Mouse (Mus musculus): ENCODE measurements around the gene Il1r1. TPM values are rescaled to one million over a fixed set of nuclear protein-coding genes. Genes with fewer than 3 reads are reported as not detected.
"Not testable (repeated sequence)": the region's sequence is repeated elsewhere in the genome, so short reads cannot be mapped to it uniquely, and the experiment has no call there.

Gene Il1r1
- polyA plus RNA-seq, 1 experiment, result 0.72 TPM

GRCm38 (mm10) chr1:40294824-40295223 lies 69.9 kb downstream of the Il1r1 start:
- no peak for DNase-seq (ENCODE audit: low read depth)
- no peak for TF ChIP-seq POLR2A (IDR thresholded peaks at IDR 0.05; ENCODE audit: borderline replicate concordance, extremely low read depth, insufficient read depth, insufficient read length, poor library complexity, severe bottlenecking)
- TF ChIP-seq CTCF (IDR thresholded peaks at IDR 0.05; ENCODE audit: borderline replicate concordance, extremely low read depth, insufficient read depth, insufficient read length), result no peak

- DNase-seq (ENCODE audit: low read depth), result no peak
- no peak for TF ChIP-seq CTCF (IDR thresholded peaks at IDR 0.05; ENCODE audit: borderline replicate concordance, extremely low read depth, insufficient read depth, insufficient read length)
- TF ChIP-seq POLR2A (IDR thresholded peaks at IDR 0.05; ENCODE audit: borderline replicate concordance, extremely low read depth, insufficient read depth, insufficient read length, poor library complexity, severe bottlenecking), result no peak
Observed at GRCm38 (mm10) chr1:40298053-40298452, 73.2 kb downstream of the Il1r1 start.

GRCm38 (mm10) chr1:40303179-40303866 lies 78.4 kb downstream of the Il1r1 start:
- no peak for DNase-seq (ENCODE audit: low read depth)
- no peak for TF ChIP-seq CTCF (IDR thresholded peaks at IDR 0.05; ENCODE audit: borderline replicate concordance, extremely low read depth, insufficient read depth, insufficient read length)
- no peak for TF ChIP-seq POLR2A (IDR thresholded peaks at IDR 0.05; ENCODE audit: borderline replicate concordance, extremely low read depth, insufficient read depth, insufficient read length, poor library complexity, severe bottlenecking)

GRCm38 (mm10) chr1:40304321-40304720 lies 79.4 kb downstream of the Il1r1 start:
- DNase-seq (ENCODE audit: low read depth), result not testable (repeated sequence)

- TF ChIP-seq POLR2A (IDR thresholded peaks at IDR 0.05; ENCODE audit: borderline replicate concordance, extremely low read depth, insufficient read depth, insufficient read length, poor library complexity, severe bottlenecking) (no peak), CTCF (IDR thresholded peaks at IDR 0.05; ENCODE audit: borderline replicate concordance, extremely low read depth, insufficient read depth, insufficient read length) (no peak)
- no peak for DNase-seq (ENCODE audit: low read depth)
Observed at GRCm38 (mm10) chr1:40306111-40306510, 81.2 kb downstream of the Il1r1 start.

GRCm38 (mm10) chr1:40311123-40311522 lies 86.2 kb downstream of the Il1r1 start:
- DNase-seq (ENCODE audit: low read depth), result no peak
- TF ChIP-seq POLR2A (IDR thresholded peaks at IDR 0.05; ENCODE audit: borderline replicate concordance, extremely low read depth, insufficient read depth, insufficient read length, poor library complexity, severe bottlenecking) (no peak), CTCF (IDR thresholded peaks at IDR 0.05; ENCODE audit: borderline replicate concordance, extremely low read depth, insufficient read depth, insufficient read length) (no peak)

- DNase-seq (ENCODE audit: low read depth), result no peak
- TF ChIP-seq POLR2A (IDR thresholded peaks at IDR 0.05; ENCODE audit: borderline replicate concordance, extremely low read depth, insufficient read depth, insufficient read length, poor library complexity, severe bottlenecking) (no peak), CTCF (IDR thresholded peaks at IDR 0.05; ENCODE audit: borderline replicate concordance, extremely low read depth, insufficient read depth, insufficient read length) (no peak)
Observed at GRCm38 (mm10) chr1:40311625-40312024, 86.7 kb downstream of the Il1r1 start.

GRCm38 (mm10) chr1:40314016-40314415 lies 89.1 kb downstream of the Il1r1 start:
- TF ChIP-seq POLR2A (IDR thresholded peaks at IDR 0.05; ENCODE audit: borderline replicate concordance, extremely low read depth, insufficient read depth, insufficient read length, poor library complexity, severe bottlenecking), result no peak
- TF ChIP-seq CTCF (IDR thresholded peaks at IDR 0.05; ENCODE audit: borderline replicate concordance, extremely low read depth, insufficient read depth, insufficient read length), result no peak
- DNase-seq (ENCODE audit: low read depth), result no peak

- TF ChIP-seq POLR2A (IDR thresholded peaks at IDR 0.05; ENCODE audit: borderline replicate concordance, extremely low read depth, insufficient read depth, insufficient read length, poor library complexity, severe bottlenecking), result no peak
- no peak for TF ChIP-seq CTCF (IDR thresholded peaks at IDR 0.05; ENCODE audit: borderline replicate concordance, extremely low read depth, insufficient read depth, insufficient read length)
- DNase-seq (ENCODE audit: low read depth), result no peak
Observed at GRCm38 (mm10) chr1:40317657-40318056, 92.8 kb downstream of the Il1r1 start.

- no peak for TF ChIP-seq POLR2A (IDR thresholded peaks at IDR 0.05; ENCODE audit: borderline replicate concordance, extremely low read depth, insufficient read depth, insufficient read length, poor library complexity, severe bottlenecking)
- TF ChIP-seq CTCF (IDR thresholded peaks at IDR 0.05; ENCODE audit: borderline replicate concordance, extremely low read depth, insufficient read depth, insufficient read length), result no peak
- no peak for DNase-seq (ENCODE audit: low read depth)
Observed at GRCm38 (mm10) chr1:40321824-40322223, 96.9 kb downstream of the Il1r1 start.

GRCm38 (mm10) chr1:40322543-40322942 lies 97.7 kb downstream of the Il1r1 start:
- TF ChIP-seq CTCF (IDR thresholded peaks at IDR 0.05; ENCODE audit: borderline replicate concordance, extremely low read depth, insufficient read depth, insufficient read length) (no peak), POLR2A (IDR thresholded peaks at IDR 0.05; ENCODE audit: borderline replicate concordance, extremely low read depth, insufficient read depth, insufficient read length, poor library complexity, severe bottlenecking) (no peak)
- DNase-seq (ENCODE audit: low read depth), result no peak

GRCm38 (mm10) chr1:40324457-40324856 lies 99.6 kb downstream of the Il1r1 start, which contains the start of gene Il1rl2:
TSS of gene Il1rl2 (plus strand) at chr1:40324610.
- no peak for TF ChIP-seq POLR2A (IDR thresholded peaks at IDR 0.05; ENCODE audit: borderline replicate concordance, extremely low read depth, insufficient read depth, insufficient read length, poor library complexity, severe bottlenecking)
- no peak for TF ChIP-seq CTCF (IDR thresholded peaks at IDR 0.05; ENCODE audit: borderline replicate concordance, extremely low read depth, insufficient read depth, insufficient read length)
- DNase-seq (ENCODE audit: low read depth), result no peak

Data from brain, embryonic 14.5 days (tissue).